Mouse (Mus musculus): Measurements from ENCODE around the gene Chit1. TPM values are rescaled to one million over a fixed set of nuclear protein-coding genes. Genes with fewer than 3 reads are reported as not detected.
A peak's percentile ranks its signal among the peaks of the same experiment; 100 is the strongest.

The Chit1 gene
- not detected for total RNA-seq (2021)
- long read RNA-seq, experiment 1, result 0 reads
- long read RNA-seq, experiment 2, result 0 reads

GRCm38 (mm10) chr1:134110979-134111378 is at the start of gene Chit1:
Gene Chit1, plus strand, starts transcription at chr1:134111242.
- Histone ChIP-seq H3K4me3 (no peak within 1 kb of the TSS), H3K27ac (no peak within 1 kb of the TSS)
- intact Hi-C loops (cut with DNase I), result no loop called here
- TF ChIP-seq CTCF (IDR thresholded peaks at IDR 0.05), result no peak; the same call in 1 of the 2 replicates
- DNase-seq, result no peak

GRCm38 (mm10) chr1:134061915-134062314 is 49.1 kb upstream of the Chit1 start:
- intact Hi-C loops (cut with DNase I), result loop anchor here (2.0 to 5.0 kb wide), 2 partner anchors 17 to 270 kb away; partner anchors contain the start of genes Btg2 and Ppfia4
- Histone ChIP-seq H3K27ac (peak overlapping the region; percentile 97), H3K4me3 (no peak overlapping the region)
- DNase-seq, result no peak
- TF ChIP-seq CTCF (IDR thresholded peaks at IDR 0.05), result no peak

GRCm38 (mm10) chr1:134062411-134063085 is 48.5 kb upstream of the Chit1 start:
- no peak for DNase-seq
- peak overlapping the region; percentile 97 for H3K27ac ChIP-seq
- peak overlapping the region; percentile 53; the same call in 1 of the 2 replicates for H3K4me3 ChIP-seq
- no peak for TF ChIP-seq CTCF (IDR thresholded peaks at IDR 0.05)
- intact Hi-C loops (cut with DNase I), result loop anchor here (5.0 kb wide), 1 partner anchor 270 kb away; the partner anchor contains the start of gene Ppfia4

- intact Hi-C loops (cut with DNase I), result loop anchor here (5.0 kb wide), 1 partner anchor 269 kb away; the partner anchor contains the start of gene Ppfia4
- peak overlapping the region; percentile 97 for H3K27ac ChIP-seq
- peak; percentile 86 for DNase-seq
- no peak for TF ChIP-seq CTCF (IDR thresholded peaks at IDR 0.05)
- peak overlapping the region; percentile 53 for H3K4me3 ChIP-seq
Observed at GRCm38 (mm10) chr1:134063086-134063772, 47.8 kb upstream of the Chit1 start.

GRCm38 (mm10) chr1:134063773-134064125 is 47.3 kb upstream of the Chit1 start:
- peak overlapping the region; percentile 97 for H3K27ac ChIP-seq
- H3K4me3 ChIP-seq, result peak overlapping the region; percentile 53
- TF ChIP-seq CTCF (IDR thresholded peaks at IDR 0.05), result no peak
- peak; percentile 48 for DNase-seq
- intact Hi-C loops (cut with DNase I), result loop anchor here (5.0 kb wide), 1 partner anchor 269 kb away; the partner anchor contains the start of gene Ppfia4

- intact Hi-C loops (cut with DNase I), result loop anchor here (5.0 kb wide), 1 partner anchor 268 kb away; the partner anchor contains the start of gene Ppfia4
- Histone ChIP-seq H3K27ac (peak overlapping the region; percentile 97), H3K4me3 (peak overlapping the region; percentile 53; the same call in 1 of the 2 replicates)
- no peak for TF ChIP-seq CTCF (IDR thresholded peaks at IDR 0.05)
- no peak for DNase-seq
Observed at GRCm38 (mm10) chr1:134064296-134064831, 46.7 kb upstream of the Chit1 start.

- no peak for TF ChIP-seq CTCF (IDR thresholded peaks at IDR 0.05)
Observed at GRCm38 (mm10) chr1:134065241-134065809, 45.7 kb upstream of the Chit1 start.

GRCm38 (mm10) chr1:134066554-134066953 is 44.5 kb upstream of the Chit1 start:
- no peak for DNase-seq
- H3K27ac ChIP-seq, result peak overlapping the region; percentile 48
- TF ChIP-seq CTCF (IDR thresholded peaks at IDR 0.05), result no peak
- H3K4me3 ChIP-seq, result no peak overlapping the region
- intact Hi-C loops (cut with DNase I), result no loop called here

More at GRCm38 (mm10) chr1:134065241-134065809, 45.7 kb upstream of the Chit1 start:
- intact Hi-C loops (cut with DNase I), result no loop called here
- DNase-seq, result peak; percentile 49
- peak overlapping the region; percentile 97 for H3K27ac ChIP-seq
- no peak overlapping the region for H3K4me3 ChIP-seq

- TF ChIP-seq CTCF (IDR thresholded peaks at IDR 0.05), result no peak
- Histone ChIP-seq H3K4me3 (no peak overlapping the region), H3K27ac (peak overlapping the region; percentile 48)
- intact Hi-C loops (cut with DNase I), result no loop called here
- no peak for DNase-seq
Observed at GRCm38 (mm10) chr1:134067143-134067619, 43.9 kb upstream of the Chit1 start.

- no peak for TF ChIP-seq CTCF (IDR thresholded peaks at IDR 0.05)
- Histone ChIP-seq H3K27ac (no peak overlapping the region), H3K4me3 (no peak overlapping the region)
- intact Hi-C loops (cut with DNase I), result no loop called here
- no peak for DNase-seq
Observed at GRCm38 (mm10) chr1:134070099-134070669, 40.9 kb upstream of the Chit1 start.

GRCm38 (mm10) chr1:134071411-134072018 is 39.5 kb upstream of the Chit1 start:
- peak overlapping the region; percentile 51 for H3K27ac ChIP-seq
- TF ChIP-seq CTCF (IDR thresholded peaks at IDR 0.05), result no peak
- H3K4me3 ChIP-seq, result no peak overlapping the region
- intact Hi-C loops (cut with DNase I), result no loop called here
- DNase-seq, result no peak

All from gastrocnemius, adult 2 months (tissue).